Mouse (Mus musculus) mesoderm, embryonic 11.5 days (tissue): ENCODE results near the gene Rpl3l.
A peak's percentile ranks its signal among the peaks of the same experiment; 100 is the strongest.

Experiments used
- DNase-seq: peaks from one replicate; pipeline ENCODE4 v3.0.0-alpha.2; 2012; ENCODE audit warnings: low read depth, low spot score

The Rpl3l gene

GRCm38 (mm10) chr17:24742307-24742706, 14.7 kb downstream of the Rpl3l start:
- DNase-seq, result no peak

GRCm38 (mm10) chr17:24743896-24744295, 16.3 kb downstream of the Rpl3l start:
- no peak for DNase-seq

- no peak for DNase-seq
Measured at GRCm38 (mm10) chr17:24744381-24744780, 16.8 kb downstream of the Rpl3l start.

GRCm38 (mm10) chr17:24745526-24746497, 18.2 kb downstream of the Rpl3l start:
- DNase-seq, result peak; percentile 92

- no peak for DNase-seq
Measured at GRCm38 (mm10) chr17:24746986-24747385, 19.4 kb downstream of the Rpl3l start.

GRCm38 (mm10) chr17:24751528-24751927, 23.9 kb downstream of the Rpl3l start:
- DNase-seq, result no peak

GRCm38 (mm10) chr17:24752415-24753394, 25.1 kb downstream of the Rpl3l start, which contains the start of gene Hs3st6:
Gene Hs3st6, plus strand, starts transcription at chr17:24752988.
- DNase-seq, result no peak

- no peak for DNase-seq
Measured at GRCm38 (mm10) chr17:24757394-24757793, 29.8 kb downstream of the Rpl3l start.

- no peak for DNase-seq
Measured at GRCm38 (mm10) chr17:24761121-24761520, 33.5 kb downstream of the Rpl3l start.

GRCm38 (mm10) chr17:24765016-24765905, 37.6 kb downstream of the Rpl3l start:
- DNase-seq, result peak; percentile 41

GRCm38 (mm10) chr17:24766266-24766875, 38.8 kb downstream of the Rpl3l start:
- DNase-seq, result no peak

- no peak for DNase-seq
Measured at GRCm38 (mm10) chr17:24769146-24769545, 41.5 kb downstream of the Rpl3l start.

GRCm38 (mm10) chr17:24773241-24773640, 45.6 kb downstream of the Rpl3l start:
- DNase-seq, result no peak

GRCm38 (mm10) chr17:24775173-24775572, 47.6 kb downstream of the Rpl3l start:
- DNase-seq, result no peak

- DNase-seq, result no peak
Measured at GRCm38 (mm10) chr17:24777073-24777472, 49.5 kb downstream of the Rpl3l start.

- no peak for DNase-seq
Measured at GRCm38 (mm10) chr17:24780821-24781220, 53.2 kb downstream of the Rpl3l start.
